Mouse (Mus musculus) c-Kit-negative CD71-positive TER-119-positive erythroid progenitor cells, embryonic 14.5 days (primary cell): ENCODE measurements at regions not wholly inside any gene's neighbourhood (a gene's known extent, or its start where the extent isn't known, plus 50 kb on each side); places are given as distances from the start of the nearest gene placed in this dataset.

Source experiments
- DNase-seq: peaks from one replicate; pipeline ENCODE4 v3.0.0-alpha.2; 2013; ENCODE audit warnings: low read depth, low spot score

DNA sequence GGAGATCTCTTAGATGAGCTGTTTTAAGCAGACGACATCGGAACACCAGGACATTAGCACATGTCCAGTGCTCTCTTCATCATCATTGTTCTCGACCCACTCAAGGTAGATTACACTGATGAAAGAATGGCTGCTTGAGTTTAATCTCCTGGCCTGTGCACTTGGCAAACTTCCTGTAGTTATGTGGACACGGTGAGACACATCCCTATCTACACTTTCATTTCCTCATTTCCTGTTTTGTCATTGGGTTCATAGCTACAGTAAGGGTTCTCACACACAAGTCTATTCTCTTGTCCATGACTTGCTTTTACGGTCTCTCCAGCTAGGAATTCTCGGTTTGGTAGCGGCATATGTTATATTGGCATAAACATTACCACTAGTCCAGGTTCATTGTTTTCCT is 190.5 kb downstream of the Pdgfra start:
- no peak for DNase-seq

DNA sequence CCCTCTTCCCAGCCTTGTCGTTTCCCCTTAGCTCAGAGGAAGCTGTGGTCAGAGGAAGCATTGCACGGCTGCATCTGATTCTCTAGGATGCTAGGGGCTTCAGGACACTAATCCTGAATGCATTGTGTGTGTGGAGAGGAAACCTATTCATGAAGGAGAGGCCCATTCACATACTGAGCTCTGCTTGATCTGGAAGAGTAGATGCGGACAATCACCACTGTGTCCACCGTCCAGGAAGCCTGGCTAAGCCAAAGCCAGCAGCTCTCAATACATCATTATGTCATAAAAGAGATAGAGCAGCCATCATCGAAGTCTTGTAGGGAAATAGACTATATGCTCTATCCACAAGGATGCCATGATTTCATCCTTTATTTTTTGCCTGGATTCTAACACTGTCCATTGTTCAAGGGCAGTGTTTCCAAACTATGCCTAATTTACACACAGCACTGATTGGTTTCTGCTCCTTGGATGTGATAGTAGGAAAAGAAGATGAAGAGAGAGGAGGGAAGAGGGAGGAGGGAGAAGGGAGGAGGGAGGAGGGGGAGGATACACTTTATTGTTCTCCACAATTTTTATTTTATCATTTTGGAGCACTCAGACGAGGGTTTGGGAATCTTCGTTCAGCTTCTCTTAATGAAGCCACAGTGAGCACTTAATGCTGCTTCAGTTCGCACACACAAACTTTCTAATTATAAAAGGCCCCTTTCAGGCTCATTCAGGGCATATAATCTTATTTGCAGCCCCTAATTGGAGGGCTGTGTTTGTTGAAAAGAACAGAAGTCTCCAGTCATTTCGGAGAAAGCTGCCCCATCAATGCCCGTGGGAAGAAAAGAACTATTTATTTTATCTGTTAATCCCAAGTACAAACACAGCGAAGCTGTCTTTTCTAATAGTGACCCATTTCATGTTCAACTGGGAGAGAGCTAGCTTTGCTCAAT is 195.0 kb downstream of the Pdgfra start:
- DNase-seq: no peak

GRCm38 (mm10) chr5:75347774-75348116 is 195.7 kb downstream of the Pdgfra start:
- no peak for DNase-seq

DNA sequence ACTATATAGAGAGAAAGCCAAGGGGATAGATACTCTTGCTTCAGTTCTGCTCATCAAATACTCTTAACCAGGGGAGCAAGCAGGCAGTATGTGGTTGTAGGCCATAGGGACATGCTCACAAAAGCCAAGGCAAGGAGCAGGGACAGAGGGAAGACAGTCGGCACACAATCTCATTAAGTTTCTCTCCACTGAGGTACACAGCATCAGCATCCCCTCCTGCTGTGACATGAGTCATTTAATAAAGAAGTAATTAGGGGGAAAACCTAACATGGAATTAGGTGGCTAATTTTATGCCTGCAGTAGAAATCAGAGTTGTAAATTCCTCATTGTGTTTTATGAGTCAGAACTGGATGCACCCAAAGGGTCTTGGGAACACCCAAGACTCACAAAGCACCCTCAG is 203.2 kb downstream of the Pdgfra start:
- DNase-seq: no peak

DNA sequence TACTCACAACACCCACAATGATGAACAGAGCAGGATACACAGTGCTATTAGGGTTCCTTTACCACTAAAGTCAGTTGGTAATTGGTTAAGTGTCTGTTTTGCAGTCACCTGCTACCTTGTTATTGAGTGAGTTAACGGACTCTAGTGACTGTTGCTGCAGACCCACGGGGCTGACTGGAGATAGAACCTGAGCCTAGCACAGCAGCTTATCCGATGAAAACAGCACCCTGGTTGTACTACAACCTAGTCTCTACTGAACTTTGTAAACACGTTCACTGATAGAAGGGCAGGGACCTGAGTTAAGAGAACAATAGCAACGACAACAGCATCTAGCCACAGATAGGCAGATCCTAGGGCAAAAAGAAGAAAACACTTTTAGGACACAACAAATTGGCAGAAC is 206.8 kb downstream of the Pdgfra start:
- DNase-seq: no peak

DNA sequence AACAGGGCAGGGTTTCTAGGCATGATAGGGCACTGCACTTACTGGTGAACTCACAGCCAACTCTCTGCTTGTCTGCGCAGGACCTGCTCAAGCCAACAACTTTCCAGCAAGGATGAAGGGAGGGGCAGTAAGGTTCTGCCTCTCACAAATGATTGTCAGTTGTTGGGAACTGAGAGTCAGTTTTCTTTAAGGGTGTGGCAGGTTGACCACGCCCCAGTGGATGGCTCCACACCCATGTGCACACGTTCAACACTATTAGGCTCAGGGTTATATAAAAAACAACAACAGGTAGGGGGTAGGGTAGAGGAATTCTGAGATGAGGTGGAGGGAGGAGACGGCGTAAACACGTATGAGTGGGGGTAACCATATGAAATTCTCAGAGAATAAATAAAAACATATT is 210.9 kb upstream of the Kit start:
- no peak for DNase-seq

- no peak for DNase-seq
Observed at GRCm38 (mm10) chr5:75367282-75367681, 207.4 kb upstream of the Kit start.

GRCm38 (mm10) chr5:75368691-75369090 is 206.0 kb upstream of the Kit start:
- no peak for DNase-seq

- DNase-seq: no peak
Observed at GRCm38 (mm10) chr5:75372849-75373248, 201.9 kb upstream of the Kit start.

DNA sequence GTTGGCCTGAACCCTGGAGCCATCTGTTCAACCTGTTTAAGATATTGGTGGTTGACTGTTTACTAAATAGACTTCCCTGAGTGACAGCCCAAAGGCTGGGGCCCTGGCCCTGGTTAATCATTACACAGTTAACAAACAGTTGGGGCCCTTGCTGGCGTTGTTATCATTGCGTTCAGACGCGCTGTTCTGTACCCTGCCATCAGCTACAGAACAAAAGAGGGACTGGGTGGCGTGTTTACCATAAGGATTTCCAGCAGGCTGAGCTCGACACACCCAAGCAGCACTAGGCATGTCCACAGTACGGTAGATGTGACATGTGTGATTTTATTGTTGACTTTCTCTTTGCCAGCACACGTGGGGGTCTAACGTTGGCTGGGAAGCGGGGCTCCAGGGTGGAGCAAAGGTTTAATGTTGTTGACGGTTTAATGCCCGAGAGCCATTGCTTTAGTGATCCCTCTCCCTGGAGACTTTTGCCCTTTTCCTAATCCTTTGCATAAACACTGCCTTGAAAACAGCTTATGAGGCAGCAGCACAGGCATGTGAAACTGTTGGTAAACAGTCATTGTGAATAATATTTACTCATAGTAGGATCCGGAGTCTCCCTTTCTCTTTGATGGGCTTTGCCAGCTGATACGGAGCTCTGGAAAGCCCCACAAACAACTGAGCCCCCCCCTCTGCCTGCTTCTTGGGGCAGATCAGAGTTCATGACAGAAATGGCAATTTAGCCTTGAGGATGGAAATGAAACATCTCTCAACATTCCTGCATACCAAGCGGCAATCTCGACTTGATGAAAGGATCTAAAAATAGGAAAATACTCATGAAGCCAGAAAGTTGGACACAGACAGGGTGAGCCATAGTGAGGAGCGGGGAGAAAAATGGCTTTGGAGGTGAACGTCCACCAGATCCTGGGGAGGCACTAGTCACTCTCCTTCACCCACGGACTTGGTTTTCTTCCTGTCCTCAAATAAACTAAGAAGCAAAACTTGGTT is 197.1 kb upstream of the Kit start:
- DNase-seq: no peak

DNA sequence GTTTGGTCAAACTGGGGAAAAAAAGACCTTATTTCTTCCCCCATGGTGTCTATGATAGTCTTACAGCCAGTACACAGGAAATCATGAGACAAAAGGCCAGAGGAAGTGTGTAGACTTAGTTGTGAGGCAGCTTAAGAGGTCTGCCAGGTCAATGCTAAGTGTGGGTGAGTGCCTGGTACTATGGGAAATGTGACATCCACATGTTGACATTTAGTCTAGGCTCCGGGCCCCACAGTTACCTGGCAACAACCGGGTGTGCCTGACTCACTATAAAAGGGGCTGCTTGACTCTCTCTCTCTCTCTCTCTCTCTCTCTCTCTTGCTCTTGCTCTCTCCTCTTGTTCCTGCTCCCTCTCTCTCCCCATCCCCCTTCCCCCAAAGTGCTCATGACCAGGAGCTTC is 196.1 kb upstream of the Kit start:
- no peak for DNase-seq

GRCm38 (mm10) chr5:75380340-75380739 is 194.4 kb upstream of the Kit start:
- DNase-seq: no peak

GRCm38 (mm10) chr5:75382138-75382537 is 192.6 kb upstream of the Kit start:
- no peak for DNase-seq

GRCm38 (mm10) chr5:75387886-75388454 is 186.7 kb upstream of the Kit start:
- no peak for DNase-seq

DNA sequence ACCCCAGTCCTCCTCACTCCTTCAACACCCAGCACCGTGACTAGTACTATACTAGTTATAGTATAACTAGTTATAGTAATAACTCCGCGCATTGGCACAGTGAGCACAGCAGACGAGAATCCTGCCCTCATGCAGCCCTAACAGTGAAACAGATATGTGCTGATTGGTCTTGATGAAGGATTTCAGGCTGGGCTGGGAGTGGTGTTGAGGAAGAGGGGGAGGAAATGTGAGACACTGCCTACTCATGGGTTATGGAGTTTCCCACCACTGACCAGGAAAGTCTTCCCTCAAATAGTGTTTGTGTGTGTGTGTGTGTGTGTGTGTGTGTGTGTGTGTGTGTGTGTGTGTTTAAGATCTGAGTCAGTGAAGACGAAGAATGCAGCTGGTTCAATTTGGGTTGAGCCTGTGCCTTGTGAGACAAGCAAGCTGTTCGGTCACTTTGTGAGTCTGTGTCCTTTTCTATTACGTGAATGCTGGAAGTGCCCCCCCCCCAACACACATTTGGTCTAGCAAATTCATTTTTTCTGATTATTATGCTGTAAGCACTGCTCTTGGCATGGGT is 185.9 kb upstream of the Kit start:
- no peak for DNase-seq

DNA sequence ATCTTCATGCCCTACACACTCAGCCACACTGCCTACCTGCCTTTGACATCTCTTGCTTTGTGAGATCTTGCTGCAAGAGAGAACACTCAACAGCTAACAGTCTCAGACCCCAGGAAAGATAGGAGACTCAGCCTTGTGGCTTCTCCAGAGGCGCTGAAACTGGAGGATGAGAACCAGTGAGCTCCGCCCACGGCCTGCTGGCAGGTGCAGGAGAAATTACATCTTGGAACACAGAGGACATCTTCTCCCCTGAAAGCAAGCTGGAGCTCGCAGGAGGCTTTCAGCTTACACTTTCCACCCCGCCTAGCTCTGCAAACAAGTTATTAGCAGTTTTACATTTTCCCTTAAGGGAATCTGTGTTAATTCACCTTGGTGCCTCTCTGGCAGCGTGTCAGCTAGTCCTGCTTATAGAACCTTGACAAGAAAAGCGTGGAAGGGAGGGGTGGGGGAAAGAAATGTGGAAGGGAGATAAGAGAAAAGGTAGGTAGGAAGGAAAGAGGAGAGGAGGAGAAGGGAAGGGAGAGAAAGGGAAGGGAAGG is 185.2 kb upstream of the Kit start:
- DNase-seq: no peak

- no peak for DNase-seq
Observed at GRCm38 (mm10) chr5:75398820-75399219, 175.9 kb upstream of the Kit start.

DNA sequence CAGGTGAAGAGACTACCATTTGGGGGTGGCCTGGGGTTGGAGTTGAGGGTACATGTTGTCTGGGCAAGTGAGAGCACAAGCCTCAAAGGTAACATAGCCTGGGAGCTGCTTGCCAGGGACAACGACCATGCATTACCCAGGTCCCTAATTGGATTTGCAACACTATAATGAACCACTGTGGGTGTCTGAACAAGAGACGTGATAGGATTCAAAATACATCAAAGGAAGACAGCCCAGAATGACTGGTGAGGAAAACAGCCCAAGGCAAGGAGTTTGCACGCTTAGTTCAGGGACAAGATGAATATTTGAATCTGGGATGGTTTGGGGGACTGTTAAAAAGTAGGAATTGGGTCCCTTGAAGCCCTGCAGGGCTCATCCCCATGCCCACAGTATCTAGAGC is 173.0 kb upstream of the Kit start:
- DNase-seq: no peak

- DNase-seq: no peak
Observed at GRCm38 (mm10) chr5:75402631-75403030, 172.1 kb upstream of the Kit start.

DNA sequence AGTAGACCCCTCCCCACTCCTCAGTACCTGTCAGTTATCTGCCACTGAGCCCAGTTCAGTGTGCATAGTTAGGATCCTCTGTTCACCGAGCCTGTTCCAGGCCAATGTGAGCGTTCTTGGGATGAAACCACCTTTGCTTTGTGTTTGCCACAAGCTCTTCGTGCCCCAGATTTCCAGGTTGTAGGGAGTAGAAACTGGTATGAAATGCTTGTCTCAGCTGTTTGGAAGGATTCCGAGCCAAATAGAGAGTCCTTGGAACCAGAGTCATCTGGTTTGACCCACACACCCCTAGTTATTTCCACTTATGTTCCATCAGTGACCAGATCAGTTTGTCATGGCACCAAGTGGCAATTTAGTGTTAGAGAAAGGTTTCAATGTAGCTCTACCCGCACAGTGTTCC is 171.2 kb upstream of the Kit start:
- no peak for DNase-seq

DNA sequence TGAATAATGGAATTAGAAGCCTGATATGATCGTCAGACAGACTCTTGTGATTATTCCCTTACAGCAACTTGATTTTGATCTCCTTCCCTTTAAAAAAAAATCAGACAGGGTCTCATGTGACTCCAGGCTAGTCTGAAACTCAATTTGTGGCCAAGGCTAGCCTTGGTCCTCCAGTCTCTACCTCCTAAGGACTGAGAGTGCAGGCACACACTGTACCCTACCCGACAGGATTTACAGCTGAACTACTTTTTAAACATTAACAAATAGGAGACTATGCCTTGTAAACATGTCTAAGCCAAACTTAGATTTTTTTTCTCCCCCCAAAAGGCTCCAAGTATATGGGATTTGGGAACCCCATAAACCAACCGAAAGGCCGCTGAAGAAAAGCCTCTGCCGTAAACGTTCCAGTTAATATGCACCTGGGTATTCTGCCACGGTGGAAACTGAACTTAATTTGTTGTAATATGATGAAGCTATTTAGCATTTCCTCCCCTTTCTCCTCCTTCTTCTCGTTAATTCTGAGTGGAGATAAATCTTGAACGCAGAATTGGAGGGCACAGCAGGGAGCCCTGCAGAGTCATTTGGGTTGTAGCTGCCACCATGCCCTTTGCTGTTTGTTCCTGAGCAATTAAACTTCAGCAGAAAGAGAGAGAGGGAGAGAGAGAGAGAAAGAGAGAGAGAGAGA is 170.0 kb upstream of the Kit start:
- no peak for DNase-seq
